In the genomic region with DNA sequence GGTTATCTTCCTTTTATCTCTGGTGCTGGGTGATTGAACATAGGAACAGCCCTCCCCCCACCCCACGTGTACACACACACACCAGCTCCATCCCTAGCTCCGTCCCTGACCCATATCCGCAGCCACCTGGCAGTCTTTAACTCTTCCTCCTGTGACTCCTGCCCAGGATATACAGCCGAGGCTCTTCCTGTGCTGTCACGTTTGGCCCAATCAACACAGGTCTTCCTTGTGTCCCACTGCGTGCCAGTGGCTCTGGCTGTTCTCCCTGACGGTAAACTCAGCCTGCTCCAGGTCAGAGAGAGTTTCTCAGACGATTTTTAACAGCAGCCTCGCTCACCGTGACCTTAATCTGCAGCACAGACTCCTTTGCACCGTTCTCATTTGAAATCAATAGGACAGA, we compare ENCODE assay signal across 12 mouse cellular contexts.
DNase-seq lines count a peak whose midpoint lies in the region; ATAC-seq lines count a peak whose summit lies in the region.
"Had no signal": no experiment of that assay in that cellular context is flagged by ENCODE, and none has a peak within 500 bp of the region (broad histone marks: within the 10 kb centered on the region; RNA-seq: fewer than 3 reads in every experiment).

No protein-coding gene starts in this region.

- H3K9me3 ChIP-seq in heart, embryonic 10.5 days: no peaks in the 10 kb centered on the region
- no peaks in the 10 kb centered on the region for H3K9me3 ChIP-seq in embryonic facial prominence, embryonic 10.5 days
- no peaks in the 10 kb centered on the region for H3K9me3 ChIP-seq in midbrain, embryonic 15.5 days
- H3K9me3 ChIP-seq: liver, embryonic 13.5 days had no signal

- H3K36me3 ChIP-seq in heart, embryonic 10.5 days: no peaks in the 10 kb centered on the region
- 0 out of 2 replicates have a peak, but pooled peaks cover 4% of the 10 kb centered on the region for H3K36me3 ChIP-seq in embryonic facial prominence, embryonic 10.5 days (replicated peaks)
- no peaks in the 10 kb centered on the region for H3K36me3 ChIP-seq in midbrain, embryonic 15.5 days (replicated peaks)
- H3K36me3 ChIP-seq: liver, embryonic 13.5 days had no signal

- H3K4me1 ChIP-seq in heart, embryonic 10.5 days: peaks cover 89% of the 10 kb centered on the region
- peaks cover 84% of the 10 kb centered on the region for H3K4me1 ChIP-seq in embryonic facial prominence, embryonic 10.5 days
- H3K4me1 ChIP-seq in midbrain, embryonic 15.5 days: peaks cover 41% of the 10 kb centered on the region

- peak overlapping the region; percentile 69; the same call in 1 of the 2 replicates for H3K27ac ChIP-seq in heart, embryonic 10.5 days
- peak overlapping the region; percentile 73 for H3K27ac ChIP-seq in embryonic facial prominence, embryonic 10.5 days (replicated peaks)
- H3K27ac ChIP-seq in midbrain, embryonic 15.5 days: peak overlapping the region; percentile 20; the same call in 1 of the 2 replicates
- H3K27ac ChIP-seq: liver, embryonic 13.5 days had no signal

- intact Hi-C loops in heart, postnatal 36 days (cut with DNase I): no loop called here

- H3K27me3 ChIP-seq in heart, embryonic 10.5 days (ENCODE audit: insufficient read depth, poor library complexity, severe bottlenecking): no peaks in the 10 kb centered on the region
- no peaks in the 10 kb centered on the region for H3K27me3 ChIP-seq in embryonic facial prominence, embryonic 10.5 days (replicated peaks; ENCODE audit: low read depth, poor library complexity, severe bottlenecking)
- H3K27me3 ChIP-seq in midbrain, embryonic 15.5 days (replicated peaks): no peaks in the 10 kb centered on the region
- H3K27me3 ChIP-seq: liver, embryonic 13.5 days; Patski had no signal

- no peak for DNase-seq in heart, embryonic 10.5 days (ENCODE audit: low spot score)
- DNase-seq in heart, postnatal 36 days: no peak
- DNase-seq in retina, postnatal 1 day: peak; percentile 41
- DNase-seq in retina, embryonic 14.5 days (ENCODE audit: low spot score): no peak
- DNase-seq in embryonic facial prominence, embryonic 10.5 days (ENCODE audit: low spot score): no peak
- DNase-seq in adrenal gland, postnatal 4 days (ENCODE audit: low spot score in 2 of 2): no peak
- DNase-seq in layer of hippocampus, adult 8-10 months (ENCODE audit: low spot score in 2 of 2): no peak
- DNase-seq: gastrocnemius, postnatal 10 days; heart, postnatal 10 days; liver, embryonic 13.5 days had no signal

- 62% methylated on average over 11 of the region's 11 CpGs for WGBS in heart, embryonic 10.5 days
- 59% methylated on average over 11 of the region's 11 CpGs for WGBS in embryonic facial prominence, embryonic 10.5 days
- 34% methylated on average over 11 of the region's 11 CpGs for WGBS in midbrain, embryonic 15.5 days

- H3K4me3 ChIP-seq in heart, embryonic 10.5 days: no peak overlapping the region
- no peak overlapping the region for H3K4me3 ChIP-seq in embryonic facial prominence, embryonic 10.5 days
- H3K4me3 ChIP-seq in midbrain, embryonic 15.5 days: no peak overlapping the region
- H3K4me3 ChIP-seq: liver, embryonic 13.5 days had no signal

- no peak overlapping the region for H3K9ac ChIP-seq in midbrain, embryonic 15.5 days
- H3K9ac ChIP-seq: liver, embryonic 13.5 days had no signal

- ATAC-seq in midbrain, embryonic 15.5 days (replicated peaks): 0 out of 2 replicates have a peak, but pooled peaks have one; percentile 25
- ATAC-seq: Patski had no signal

- no peak overlapping the region for H3K4me2 ChIP-seq in midbrain, embryonic 15.5 days
- H3K4me2 ChIP-seq: liver, embryonic 13.5 days had no signal

Comparison
In these comparisons a context has a peak if more than half of its experiments do, and no peak if none do; other contexts are left out.
1. H3K27ac ChIP-seq: peak in every context shown above with its lines; median percentile 73 in embryonic facial prominence, embryonic 10.5 days; 69 in heart, embryonic 10.5 days; 20 in midbrain, embryonic 15.5 days.